Comparison of ENCODE assay signal across 13 mouse cellular contexts in the genomic region with DNA sequence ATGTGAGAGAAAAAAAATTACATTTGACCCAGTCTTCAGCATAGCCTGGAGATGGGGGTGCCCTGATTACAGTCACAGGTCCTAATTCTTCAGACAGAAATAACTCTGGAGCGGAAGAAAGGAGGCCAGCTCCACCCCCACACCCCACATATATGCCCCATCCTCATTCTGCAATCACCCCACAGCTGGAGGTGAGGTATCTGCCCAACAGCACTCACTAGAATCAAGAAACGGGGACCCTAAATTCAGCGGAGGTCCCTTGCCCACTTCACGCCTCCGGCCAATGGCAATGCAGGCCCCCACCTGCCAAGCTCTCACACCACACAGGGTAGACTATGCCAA. TPM values are rescaled to one million over a fixed set of nuclear protein-coding genes. Genes with fewer than 3 reads are reported as not detected.
DNase-seq lines count a peak whose midpoint lies in the region; ATAC-seq and TF ChIP-seq lines count a peak whose summit lies in the region.
"Had no signal": no experiment of that assay in that cellular context is flagged by ENCODE, and none has a peak within 500 bp of the region (broad histone marks: within the 10 kb centered on the region; RNA-seq: fewer than 3 reads in every experiment).

No protein-coding gene starts in this region.

- no peaks in the 10 kb centered on the region for H3K27me3 ChIP-seq in intestine, embryonic 16.5 days (replicated peaks; ENCODE audit: control insufficient read depth, insufficient read depth, low read length)
- H3K27me3 ChIP-seq in intestine, embryonic 15.5 days (replicated peaks) = no peaks in the 10 kb centered on the region
- no peaks in the 10 kb centered on the region for H3K27me3 ChIP-seq in embryonic facial prominence, embryonic 12.5 days
- no peaks in the 10 kb centered on the region for H3K27me3 ChIP-seq in hindbrain, postnatal 0 days (ENCODE audit: insufficient read depth, low read length)
- H3K27me3 ChIP-seq: liver, embryonic 13.5 days; neural tube, embryonic 13.5 days had no signal

- no peaks in the 10 kb centered on the region for H3K9me3 ChIP-seq in intestine, embryonic 16.5 days (ENCODE audit: control insufficient read depth, low read length)
- no peaks in the 10 kb centered on the region for H3K9me3 ChIP-seq in intestine, embryonic 15.5 days
- no peaks in the 10 kb centered on the region for H3K9me3 ChIP-seq in embryonic facial prominence, embryonic 12.5 days
- H3K9me3 ChIP-seq in hindbrain, postnatal 0 days (ENCODE audit: low read length) = no peaks in the 10 kb centered on the region
- H3K9me3 ChIP-seq: liver, embryonic 13.5 days; neural tube, embryonic 13.5 days had no signal

- peak; percentile 49 for DNase-seq in cerebellum, adult 11-12 months
- DNase-seq in cerebellum, adult 9-10 months = no peak
- no peak for DNase-seq in hindbrain, postnatal 0 days (ENCODE audit: low spot score)
- no peak for DNase-seq in Muller cell, postnatal 12 days (ENCODE audit: inconsistent ontology term)
- no peak for DNase-seq in heart, postnatal 14 days

- no peak overlapping the region for H3K9ac ChIP-seq in intestine, embryonic 16.5 days (ENCODE audit: low read depth, low read length)
- no peak overlapping the region for H3K9ac ChIP-seq in intestine, embryonic 15.5 days
- no peak overlapping the region for H3K9ac ChIP-seq in embryonic facial prominence, embryonic 12.5 days
- no peak overlapping the region for H3K9ac ChIP-seq in hindbrain, postnatal 0 days (replicated peaks; ENCODE audit: low read length)
- H3K9ac ChIP-seq: liver, embryonic 13.5 days; neural tube, embryonic 13.5 days had no signal

- no peaks in the 10 kb centered on the region for H3K36me3 ChIP-seq in intestine, embryonic 16.5 days (ENCODE audit: control insufficient read depth, insufficient read depth, low read length)
- no peaks in the 10 kb centered on the region for H3K36me3 ChIP-seq in intestine, embryonic 15.5 days
- no peaks in the 10 kb centered on the region for H3K36me3 ChIP-seq in embryonic facial prominence, embryonic 12.5 days
- H3K36me3 ChIP-seq in hindbrain, postnatal 0 days (ENCODE audit: insufficient read depth, low read length) = no peaks in the 10 kb centered on the region
- H3K36me3 ChIP-seq: liver, embryonic 13.5 days; neural tube, embryonic 13.5 days had no signal

- no peak overlapping the region for H3K27ac ChIP-seq in intestine, embryonic 16.5 days (ENCODE audit: low read length)
- no peak overlapping the region for H3K27ac ChIP-seq in intestine, embryonic 15.5 days
- no peak overlapping the region for H3K27ac ChIP-seq in embryonic facial prominence, embryonic 12.5 days
- H3K27ac ChIP-seq in hindbrain, postnatal 0 days = no peak overlapping the region
- H3K27ac ChIP-seq: liver, embryonic 13.5 days; neural tube, embryonic 13.5 days had no signal

- H3K4me3 ChIP-seq in intestine, embryonic 16.5 days (ENCODE audit: low read length) = no peak overlapping the region
- H3K4me3 ChIP-seq in intestine, embryonic 15.5 days (replicated peaks) = no peak overlapping the region
- no peak overlapping the region for H3K4me3 ChIP-seq in embryonic facial prominence, embryonic 12.5 days
- H3K4me3 ChIP-seq in hindbrain, postnatal 0 days (ENCODE audit: low read length) = no peak overlapping the region
- H3K4me3 ChIP-seq: liver, embryonic 13.5 days; neural tube, embryonic 13.5 days had no signal

- no peaks in the 10 kb centered on the region for H3K4me1 ChIP-seq in intestine, embryonic 16.5 days (ENCODE audit: control insufficient read depth, insufficient read depth, low read length)
- 0 out of 2 replicates have a peak, but pooled peaks cover 6% of the 10 kb centered on the region for H3K4me1 ChIP-seq in intestine, embryonic 15.5 days (replicated peaks)
- no peaks in the 10 kb centered on the region for H3K4me1 ChIP-seq in embryonic facial prominence, embryonic 12.5 days
- H3K4me1 ChIP-seq in hindbrain, postnatal 0 days (ENCODE audit: insufficient read depth, low read length) = no peaks in the 10 kb centered on the region
- H3K4me1 ChIP-seq: neural tube, embryonic 13.5 days had no signal

- TF ChIP-seq CTCF in hindbrain, postnatal 0 days (IDR thresholded peaks at IDR 0.05; ENCODE audit: low read depth) = no peak

- peak; percentile 13 for ATAC-seq in intestine, embryonic 16.5 days
- no peak; the same call in 1 of the 2 replicates for ATAC-seq in intestine, embryonic 15.5 days
- ATAC-seq in embryonic facial prominence, embryonic 12.5 days (ENCODE audit: insufficient number of reproducible peaks, insufficient read depth, low FRiP score, low TSS enrichment) = 0 out of 2 replicates have a peak, but pooled peaks have one; percentile 20
- peak; percentile 10; the same call in 1 of the 2 replicates for ATAC-seq in hindbrain, postnatal 0 days

- no peak overlapping the region for H3K4me2 ChIP-seq in intestine, embryonic 16.5 days (ENCODE audit: low read depth, low read length)
- no peak overlapping the region for H3K4me2 ChIP-seq in intestine, embryonic 15.5 days (replicated peaks)
- H3K4me2 ChIP-seq in embryonic facial prominence, embryonic 12.5 days (replicated peaks) = no peak overlapping the region
- H3K4me2 ChIP-seq in hindbrain, postnatal 0 days (ENCODE audit: low read depth, low read length) = no peak overlapping the region
- H3K4me2 ChIP-seq: neural tube, embryonic 13.5 days had no signal

- intact Hi-C loops in heart, postnatal 14 days (cut with DNase I) = loop anchor here (5.0 kb wide), 1 partner anchor 123 kb away; the partner anchor contains the start of gene Dync1li2

- 96% methylated on average over 5 of the region's 5 CpGs for WGBS in intestine, embryonic 16.5 days
- WGBS in intestine, embryonic 15.5 days = 92% methylated on average over 5 of the region's 5 CpGs
- WGBS in embryonic facial prominence, embryonic 12.5 days = 90% methylated on average over 5 of the region's 5 CpGs
- 98% methylated on average over 5 of the region's 5 CpGs for WGBS in hindbrain, postnatal 0 days

RNA-seq across cellular contexts. Expression of gene Pdp2, which starts 25.8 kb away (rescaled TPM):
- 18.2 and 18.4 TPM in 2 replicates for polyA plus RNA-seq in intestine, embryonic 16.5 days (2015; fragmentation: Nextera tagmentation; extraction: Ambion mirVana)
- polyA plus RNA-seq in intestine, embryonic 15.5 days (2015; fragmentation: Nextera tagmentation; extraction: Ambion mirVana) = 16.1 and 17.0 TPM in 2 replicates
- polyA plus RNA-seq in embryonic facial prominence, embryonic 12.5 days (2016; fragmentation: Nextera tagmentation; extraction: Ambion mirVana) = 13.2 and 13.7 TPM in 2 replicates
- 12.1 and 12.3 TPM in 2 replicates for total RNA-seq in hindbrain, postnatal 0 days (2014; rRNA removed)
- polyA plus RNA-seq in hindbrain, postnatal 0 days (2015; fragmentation: Nextera tagmentation; extraction: Ambion mirVana) = 14.2 and 15.3 TPM in 2 replicates
- 10 to 100 TPM; 17.0 to 18.2 TPM for total RNA-seq in heart, postnatal 14 days (2021)

RNA-seq across cellular contexts. Expression of gene Car7, which starts 30.9 kb away (rescaled TPM):
- 1.2 and 1.4 TPM in 2 replicates for polyA plus RNA-seq in intestine, embryonic 16.5 days (2015; fragmentation: Nextera tagmentation; extraction: Ambion mirVana)
- polyA plus RNA-seq in intestine, embryonic 15.5 days (2015; fragmentation: Nextera tagmentation; extraction: Ambion mirVana) = 1.0 and 1.1 TPM in 2 replicates
- 0.83 and 0.97 TPM in 2 replicates for polyA plus RNA-seq in embryonic facial prominence, embryonic 12.5 days (2016; fragmentation: Nextera tagmentation; extraction: Ambion mirVana)
- total RNA-seq in hindbrain, postnatal 0 days (2014; rRNA removed) = 2.0 and 2.3 TPM in 2 replicates
- polyA plus RNA-seq in hindbrain, postnatal 0 days (2015; fragmentation: Nextera tagmentation; extraction: Ambion mirVana) = 3.1 and 3.5 TPM in 2 replicates
- total RNA-seq in heart, postnatal 14 days (2021) = 1 to 10 TPM; 4.8 to 4.9 TPM

RNA-seq across cellular contexts. Expression of gene Nae1, which starts 31.0 kb away (rescaled TPM):
- polyA plus RNA-seq in intestine, embryonic 16.5 days (2015; fragmentation: Nextera tagmentation; extraction: Ambion mirVana) = 61.2 and 71.3 TPM in 2 replicates
- polyA plus RNA-seq in intestine, embryonic 15.5 days (2015; fragmentation: Nextera tagmentation; extraction: Ambion mirVana) = 73.7 and 83.5 TPM in 2 replicates
- polyA plus RNA-seq in embryonic facial prominence, embryonic 12.5 days (2016; fragmentation: Nextera tagmentation; extraction: Ambion mirVana) = 129 TPM in 2 replicates
- total RNA-seq in hindbrain, postnatal 0 days (2014; rRNA removed) = 32.9 and 44.4 TPM in 2 replicates
- 105 and 109 TPM in 2 replicates for polyA plus RNA-seq in hindbrain, postnatal 0 days (2015; fragmentation: Nextera tagmentation; extraction: Ambion mirVana)
- total RNA-seq in heart, postnatal 14 days (2021) = 10 to 100 TPM; 28.3 to 30.0 TPM

RNA-seq across cellular contexts. Expression of gene Terb1, which starts 55.7 kb away (rescaled TPM):
- 0.07 and 0.21 TPM in 2 replicates for polyA plus RNA-seq in intestine, embryonic 16.5 days (2015; fragmentation: Nextera tagmentation; extraction: Ambion mirVana)
- polyA plus RNA-seq in intestine, embryonic 15.5 days (2015; fragmentation: Nextera tagmentation; extraction: Ambion mirVana) = 0.15 and 0.41 TPM in 2 replicates
- 0.24 and 0.29 TPM in 2 replicates for polyA plus RNA-seq in embryonic facial prominence, embryonic 12.5 days (2016; fragmentation: Nextera tagmentation; extraction: Ambion mirVana)
- 0.32 and 0.84 TPM in 2 replicates for total RNA-seq in hindbrain, postnatal 0 days (2014; rRNA removed)
- 0.60 and 0.83 TPM in 2 replicates for polyA plus RNA-seq in hindbrain, postnatal 0 days (2015; fragmentation: Nextera tagmentation; extraction: Ambion mirVana)
- not detected for total RNA-seq in heart, postnatal 14 days (2021)
- total RNA-seq: megakaryocyte, adult 5-6 weeks had no signal

RNA-seq across cellular contexts. Expression of gene Cdh16, which starts 58.8 kb away (rescaled TPM):
- polyA plus RNA-seq in intestine, embryonic 16.5 days (2015; fragmentation: Nextera tagmentation; extraction: Ambion mirVana) = 0.31 and 0.36 TPM in 2 replicates
- 0.56 and 0.79 TPM in 2 replicates for polyA plus RNA-seq in intestine, embryonic 15.5 days (2015; fragmentation: Nextera tagmentation; extraction: Ambion mirVana)
- polyA plus RNA-seq in embryonic facial prominence, embryonic 12.5 days (2016; fragmentation: Nextera tagmentation; extraction: Ambion mirVana) = not detected in 2 replicates
- total RNA-seq in hindbrain, postnatal 0 days (2014; rRNA removed) = not detected in 2 replicates
- not detected in 2 replicates for polyA plus RNA-seq in hindbrain, postnatal 0 days (2015; fragmentation: Nextera tagmentation; extraction: Ambion mirVana)
- total RNA-seq in heart, postnatal 14 days (2021) = 1 to 10 TPM; 3.3 to 3.5 TPM
- total RNA-seq: gastrocnemius, postnatal 25 days; left cerebral cortex, adult 8-10 months; megakaryocyte, adult 5-6 weeks had no signal
- polyA plus RNA-seq: liver, embryonic 13.5 days had no signal
